Mouse (Mus musculus): ENCODE measurements around the gene Irx6.

The Irx6 gene

GRCm38 (mm10) chr8:92721266-92721935 lies 47.3 kb downstream of the Irx6 start:
- no peak for DNase-seq (ENCODE audit: extremely low spot score, low read depth, low spot score)

- no peak for DNase-seq (ENCODE audit: extremely low spot score, low read depth, low spot score)
These were observed 47.8 kb downstream of the Irx6 start for GRCm38 (mm10) chr8:92721936-92722321.

- DNase-seq (ENCODE audit: extremely low spot score, low read depth, low spot score) = no peak
These were observed 49.2 kb downstream of the Irx6 start for GRCm38 (mm10) chr8:92723320-92723719.

- DNase-seq (ENCODE audit: extremely low spot score, low read depth, low spot score) = no peak
These were observed 49.9 kb downstream of the Irx6 start for GRCm38 (mm10) chr8:92723947-92724346.

- no peak for DNase-seq (ENCODE audit: extremely low spot score, low read depth, low spot score)
These were observed 50.3 kb downstream of the Irx6 start for GRCm38 (mm10) chr8:92724359-92724758.

Data from hindlimb bud, embryonic 11.5 days (tissue).